Mouse (Mus musculus) heart, adult 2 months (tissue): ENCODE results near the gene Tbc1d10c. TPM values are rescaled to one million over a fixed set of nuclear protein-coding genes. Genes with fewer than 3 reads are reported as not detected.

Experiments
- DNase-seq, 2 experiments: peaks; one replicate each; pipeline ENCODE4 v3.0.0; 2021
- H3K27ac ChIP-seq: fragments of 200-600 bp; 2 replicates; pipeline ENCODE4 v1.8.1; 2022
- H3K27me3 ChIP-seq: fragments of 200-500 bp; 2 replicates; pipeline ENCODE4 v1.6.1; 2012; ENCODE audit warnings: mild to moderate bottlenecking, low read length, inconsistent platforms, mixed read lengths; ENCODE audit not compliant: control insufficient read depth, insufficient read depth
- H3K36me3 ChIP-seq: fragments of 200-500 bp; 2 replicates; pipeline ENCODE4 v1.6.1; 2012; ENCODE audit warnings: low read length, inconsistent platforms; ENCODE audit not compliant: control insufficient read depth, insufficient read depth
- H3K4me1 ChIP-seq: fragments of 200-500 bp; 2 replicates; pipeline ENCODE4 v1.6.1; 2011; ENCODE audit warnings: low read length; ENCODE audit not compliant: control insufficient read depth, insufficient read depth
- H3K4me3 ChIP-seq: fragments of 200-600 bp; 2 replicates; pipeline ENCODE4 v1.8.1; 2022
- H3K79me2 ChIP-seq: fragments of 200-500 bp; replicated peaks from 2 replicates; pipeline ENCODE4 v1.6.1; 2012; ENCODE audit warnings: mild to moderate bottlenecking, inconsistent platforms, low read length, moderate library complexity, mixed read lengths; ENCODE audit not compliant: control insufficient read depth, insufficient read depth
- H3K9ac ChIP-seq: fragments of 200-500 bp; 2 replicates; pipeline ENCODE4 v1.6.1; 2012; ENCODE audit warnings: low read depth, mild to moderate bottlenecking, control low read depth, inconsistent platforms, low read length, mixed read lengths
- CTCF ChIP-seq: fragments of 200-600 bp; IDR thresholded peaks from 2 replicates; pipeline ENCODE4 v1.8.1; 2022; ENCODE audit warnings: antibody characterized with exemption, mild to moderate bottlenecking, moderate library complexity
- EP300 ChIP-seq: fragments of 200-500 bp; IDR thresholded peaks from 2 replicates; pipeline ENCODE4 v1.6.1; 2011; ENCODE audit warnings: low read depth, low read length, control low read depth; ENCODE audit not compliant: insufficient read depth
- POLR2A ChIP-seq: fragments of 200-500 bp; IDR thresholded peaks from 2 replicates; pipeline ENCODE4 v1.6.1; 2011; ENCODE audit warnings: mild to moderate bottlenecking, low read depth, low read length, control low read depth; ENCODE audit not compliant: insufficient read depth
- WGBS: fragments of 180-500 bp; shearing (Covaris S2); methylation state at CpG from one replicate; pipeline ENCODE4 v1.1.7; 2018; 5-methylcytosine and 5-hydroxymethylcytosine counted together
- intact Hi-C: fragments of 180-260 bp; cut with DNase I; formaldehyde crosslinking; loops from one replicate; pipeline ENCODE4 v1.15.1; 2025
- polyA plus RNA-seq: library from polyadenylated mRNA; depleted of rRNA; stranded (reverse); fragments of >200 nt; gene quantifications from 2 replicates; pipeline ENCODE4 v1.2.3, GENCODE M21; 2012
- total RNA-seq, 2 experiments: library from RNA; stranded (reverse); gene quantifications; 2 replicates each; pipeline ENCODE4 v1.2.3; 2021

Gene Tbc1d10c
- total and polyA plus RNA-seq, 3 experiments, result 12.4 to 14.4 (median 13.7) TPM

DNA sequence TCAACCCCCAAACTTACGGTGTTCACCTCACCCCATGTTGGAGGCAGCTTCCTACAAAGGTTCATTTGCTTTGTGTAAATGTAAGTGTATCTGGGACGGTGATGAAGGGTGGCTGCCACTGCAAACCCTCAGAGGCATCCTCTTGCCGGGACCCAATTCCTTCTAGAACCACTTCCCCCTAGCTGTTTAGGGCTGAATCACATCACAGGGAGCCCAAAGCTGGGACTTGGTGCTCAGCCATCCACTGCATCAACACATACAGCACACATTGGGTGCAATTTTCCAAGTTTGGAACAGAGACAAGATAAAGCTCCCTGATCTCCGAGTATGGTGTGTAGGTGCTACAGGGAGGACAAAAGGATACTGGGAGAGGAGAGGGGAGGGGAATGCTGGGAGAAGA, 13.8 kb upstream of the Tbc1d10c start:
- peaks cover 10% of the 10 kb centered on the region for H3K4me1 ChIP-seq
- WGBS, result 70% methylated on average over 4 of the region's 4 CpGs
- H3K27me3 ChIP-seq, result no peaks in the 10 kb centered on the region
- H3K27ac ChIP-seq, result no peak overlapping the region
- H3K79me2 ChIP-seq, result no peaks in the 10 kb centered on the region
- intact Hi-C loops, result loop anchor here (5.0 kb wide), 3 partner anchors 37 to 108 kb away; partner anchors contain the start of genes Aip, Cdk2ap2 and Pitpnm1
- TF ChIP-seq CTCF (0 out of 2 replicates have a peak, but pooled peaks have one; percentile 10), POLR2A (no peak), EP300 (no peak)
- DNase-seq, result no peak
- no peaks in the 10 kb centered on the region for H3K36me3 ChIP-seq
- no peak overlapping the region for H3K4me3 ChIP-seq
- H3K9ac ChIP-seq, result no peak overlapping the region

DNA sequence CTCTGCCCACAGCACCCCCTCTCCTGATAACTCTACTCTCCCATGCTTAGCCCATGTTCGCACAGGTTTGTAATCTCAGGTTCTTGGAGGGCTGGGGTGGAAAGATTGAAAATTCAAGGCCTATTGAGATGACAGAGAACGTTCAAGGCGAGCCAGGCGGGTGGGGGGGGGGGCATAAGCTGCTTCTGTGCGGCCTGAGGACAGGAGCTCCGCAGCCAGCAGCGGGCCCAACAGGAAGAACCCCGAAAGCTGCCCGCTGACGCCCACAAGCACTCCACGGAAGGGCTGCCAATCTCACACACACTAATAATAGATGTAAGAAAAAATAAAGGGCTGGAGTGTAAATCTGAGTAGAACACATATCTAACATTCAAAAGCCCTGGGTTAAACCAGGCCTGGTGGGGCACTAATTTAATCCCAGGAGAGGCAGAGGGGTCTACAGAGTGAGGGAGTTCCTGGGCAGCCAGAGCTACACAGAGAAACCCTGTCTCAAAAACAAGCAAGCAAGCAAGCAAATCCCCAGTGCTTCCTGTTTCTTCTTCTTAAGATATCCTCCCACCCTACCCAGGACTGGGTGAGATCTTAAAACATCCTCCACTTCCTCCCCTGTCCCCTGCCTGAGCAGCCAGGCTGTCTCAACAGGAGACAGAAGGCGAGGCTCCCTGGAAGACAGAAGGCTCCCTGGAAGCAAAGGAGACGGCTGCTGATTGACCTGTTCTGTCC, 12.7 kb upstream of the Tbc1d10c start:
- intact Hi-C loops, result loop anchor here (5.0 kb wide), 2 partner anchors 76 to 106 kb away; partner anchors contain the start of genes Aip, Cdk2ap2 and Pitpnm1
- Histone ChIP-seq H3K36me3 (no peaks in the 10 kb centered on the region), H3K27ac (peak overlapping the region; percentile 61), H3K27me3 (no peaks in the 10 kb centered on the region), H3K79me2 (no peaks in the 10 kb centered on the region), H3K9ac (no peak overlapping the region), H3K4me1 (peaks cover 10% of the 10 kb centered on the region), H3K4me3 (no peak overlapping the region)
- DNase-seq, result no peak
- 27% methylated on average over 13 of the region's 13 CpGs for WGBS
- TF ChIP-seq EP300, result no peak
- TF ChIP-seq POLR2A, result 0 out of 2 replicates have a peak, but pooled peaks have one; percentile 18

DNA sequence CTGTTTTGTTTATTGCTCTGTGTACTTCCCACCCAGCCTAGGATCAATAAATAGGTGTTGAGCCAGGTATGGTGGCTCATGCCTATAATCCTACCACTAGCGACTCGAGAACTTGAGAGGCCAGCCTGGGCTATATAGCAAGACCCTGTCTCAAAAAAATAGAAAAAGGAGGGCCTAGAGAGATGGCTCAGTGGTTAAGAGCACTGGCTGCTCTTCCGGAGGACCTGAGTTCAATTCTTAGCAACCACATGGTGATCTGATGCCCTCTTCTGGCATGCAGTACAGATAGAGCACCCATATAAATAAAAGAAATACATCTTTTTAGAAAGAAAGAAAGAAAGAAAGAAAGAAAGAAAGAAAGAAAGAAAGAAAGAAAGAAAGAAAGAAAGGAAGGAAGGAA, 12.1 kb upstream of the Tbc1d10c start:
- Histone ChIP-seq H3K27ac (peak overlapping the region; percentile 47), H3K27me3 (no peaks in the 10 kb centered on the region), H3K4me1 (peaks cover 10% of the 10 kb centered on the region), H3K79me2 (no peaks in the 10 kb centered on the region), H3K4me3 (no peak overlapping the region), H3K36me3 (no peaks in the 10 kb centered on the region), H3K9ac (no peak overlapping the region)
- intact Hi-C loops, result loop anchor here (5.0 kb wide), 2 partner anchors 76 to 106 kb away; partner anchors contain the start of genes Aip, Cdk2ap2 and Pitpnm1
- 55% methylated on average over 3 of the region's 3 CpGs for WGBS
- TF ChIP-seq CTCF (peak; percentile 35), EP300 (no peak), POLR2A (no peak)
- no peak for DNase-seq

DNA sequence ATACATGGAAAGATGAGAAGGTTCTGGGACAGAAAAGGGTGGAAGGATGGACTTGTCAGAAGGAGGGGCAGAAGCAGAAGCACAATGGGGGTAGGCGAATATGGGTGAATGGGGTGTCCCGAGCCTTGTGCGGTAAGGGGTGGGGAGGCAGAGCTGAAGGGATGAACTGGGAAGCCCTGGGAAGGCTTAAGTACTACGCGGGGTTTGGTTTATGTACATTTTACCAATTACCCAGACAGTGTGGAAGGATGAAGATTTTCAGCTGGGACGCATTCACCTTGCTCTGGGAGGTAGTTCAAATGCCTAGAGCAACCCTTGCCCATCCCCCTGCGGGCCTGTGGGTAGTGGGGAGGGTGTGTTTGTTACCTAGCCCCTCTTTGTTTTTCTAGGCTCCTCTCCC, 11.1 kb upstream of the Tbc1d10c start:
- peak overlapping the region; percentile 76 for H3K4me3 ChIP-seq
- peak overlapping the region; percentile 74; the same call in 1 of the 2 replicates for H3K9ac ChIP-seq
- H3K36me3 ChIP-seq, result no peaks in the 10 kb centered on the region
- WGBS, result 41% methylated on average over 7 of the region's 7 CpGs
- H3K27ac ChIP-seq, result peak overlapping the region; percentile 84
- H3K79me2 ChIP-seq, result no peaks in the 10 kb centered on the region
- intact Hi-C loops, result loop anchor here (5.0 kb wide), 2 partner anchors 75 to 105 kb away; partner anchors contain the start of genes Aip, Cdk2ap2 and Pitpnm1
- peaks cover 10% of the 10 kb centered on the region for H3K4me1 ChIP-seq
- no peaks in the 10 kb centered on the region for H3K27me3 ChIP-seq
- no peak for DNase-seq
- no peak for TF ChIP-seq POLR2A
- TF ChIP-seq CTCF, result no peak
- no peak for TF ChIP-seq EP300

DNA sequence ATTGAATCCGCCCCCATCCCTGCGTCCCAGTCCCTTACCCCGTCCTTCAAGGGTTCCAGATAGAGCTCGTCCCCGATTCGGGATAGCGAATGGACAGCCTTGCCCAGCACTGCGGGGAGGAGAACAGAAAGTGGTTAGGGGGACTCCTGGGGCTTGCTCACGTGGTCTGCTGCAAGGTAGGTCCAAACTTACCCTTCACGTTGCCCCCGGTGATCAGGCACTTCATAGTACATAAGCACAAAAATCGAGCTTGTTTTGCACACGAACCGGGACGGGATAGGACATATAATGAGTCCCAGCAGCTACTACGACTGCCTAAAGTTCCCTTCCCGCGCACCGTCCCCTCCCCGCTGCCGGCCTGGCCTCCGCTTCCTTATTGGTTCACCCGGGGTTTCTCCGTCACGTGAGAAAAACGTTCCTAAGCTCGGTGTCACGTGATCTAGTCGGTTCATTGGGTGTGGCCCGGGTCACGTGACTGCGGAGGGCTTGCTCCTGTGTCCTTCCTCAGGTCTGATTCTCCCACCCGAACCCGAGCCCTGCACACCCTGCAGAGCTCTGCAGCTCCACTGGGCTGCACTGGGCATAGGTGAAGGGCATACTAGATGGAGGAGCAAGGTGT, 10.3 kb upstream of the Tbc1d10c start, which contains the start of gene Rad9a:
TSS of gene Rad9a (minus strand) at position 372 of the 619 bp plus-strand sequence.
- H3K9ac ChIP-seq, result peak within 1 kb of the TSS; percentile 74
- peak within 1 kb of the TSS; percentile 76 for H3K4me3 ChIP-seq
- H3K36me3 ChIP-seq, result no peaks in the 10 kb centered on the region
- no peaks in the 10 kb centered on the region for H3K79me2 ChIP-seq
- H3K27ac ChIP-seq, result peak within 1 kb of the TSS; percentile 84
- intact Hi-C loops, result loop anchor here (1.0 to 5.0 kb wide), 3 partner anchors 9 to 104 kb away; partner anchors contain the start of genes Aip, Cdk2ap2, Pitpnm1 and Ppp1ca
- H3K4me1 ChIP-seq, result peaks cover 13% of the 10 kb centered on the region
- H3K27me3 ChIP-seq, result no peaks in the 10 kb centered on the region
- under 1% methylated on average over 34 of the region's 34 CpGs for WGBS
- TF ChIP-seq POLR2A, result peak; percentile 97
- TF ChIP-seq CTCF, result no peak
- no peak for TF ChIP-seq EP300
- peak; percentile 94 to 97 for DNase-seq

DNA sequence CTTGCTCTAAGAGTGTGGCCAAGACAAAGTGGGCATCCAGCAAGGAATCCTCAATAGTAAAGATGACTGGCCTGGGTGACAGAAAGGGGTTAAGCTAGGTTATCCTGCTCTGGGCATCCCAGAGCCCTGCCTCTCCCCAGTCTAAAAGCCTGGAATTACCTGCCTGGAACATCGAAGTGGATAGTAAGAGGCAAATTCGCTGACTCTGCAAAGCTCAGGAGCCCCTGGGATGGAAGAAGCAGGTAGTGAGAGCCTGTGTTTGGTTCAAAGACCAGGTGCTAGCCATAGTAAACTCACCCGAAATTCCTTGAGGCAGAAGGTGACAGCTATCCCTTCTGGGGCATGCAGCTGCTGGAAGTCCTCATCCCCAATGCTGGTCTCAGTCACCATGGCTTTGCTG, 6.1 kb upstream of the Tbc1d10c start:
- H3K27me3 ChIP-seq, result no peaks in the 10 kb centered on the region
- 70% methylated on average over 3 of the region's 3 CpGs for WGBS
- no peak overlapping the region for H3K27ac ChIP-seq
- H3K9ac ChIP-seq, result no peak overlapping the region
- peaks cover 14% of the 10 kb centered on the region for H3K4me1 ChIP-seq
- intact Hi-C loops, result no loop called here
- peaks cover 12% of the 10 kb centered on the region for H3K36me3 ChIP-seq
- H3K79me2 ChIP-seq, result peaks cover 4% of the 10 kb centered on the region; the same call in 1 of the 2 replicates
- TF ChIP-seq CTCF (no peak), POLR2A (no peak), EP300 (no peak)
- H3K4me3 ChIP-seq, result no peak overlapping the region
- no peak for DNase-seq
